Mouse (Mus musculus): Measurements from ENCODE around the gene L3mbtl3. TPM values are rescaled to one million over a fixed set of nuclear protein-coding genes. Genes with fewer than 3 reads are reported as not detected.
A peak's percentile ranks its signal among the peaks of the same experiment; 100 is the strongest.

L3mbtl3 gene
- 10 to 100 TPM; 11.4 to 11.8 TPM for total RNA-seq (2021)

GRCm38 (mm10) chr10:26375790-26376545 lies at the start of gene L3mbtl3:
Gene L3mbtl3, minus strand, starts transcription at chr10:26375971.
- DNase-seq, result peak; percentile 89

GRCm38 (mm10) chr10:26421168-26421567 lies 45.4 kb upstream of the L3mbtl3 start:
- DNase-seq, result no peak

GRCm38 (mm10) chr10:26388656-26389055 lies 12.9 kb upstream of the L3mbtl3 start:
- DNase-seq, result no peak

- no peak for DNase-seq
Observed at GRCm38 (mm10) chr10:26377332-26377602, 1.5 kb upstream of the L3mbtl3 start.

GRCm38 (mm10) chr10:26376546-26377331 lies 968 bp upstream of the L3mbtl3 start:
- no peak for DNase-seq

GRCm38 (mm10) chr10:26375351-26375751 lies 420 bp downstream of the L3mbtl3 start:
- DNase-seq, result peak; percentile 20

- peak; percentile 61 for DNase-seq
Observed at GRCm38 (mm10) chr10:26374436-26375311, 1.1 kb downstream of the L3mbtl3 start.

GRCm38 (mm10) chr10:26373951-26374435 lies 1.8 kb downstream of the L3mbtl3 start:
- peak; percentile 73 for DNase-seq

GRCm38 (mm10) chr10:26372940-26373931 lies 2.5 kb downstream of the L3mbtl3 start:
- DNase-seq, result peak; percentile 86

GRCm38 (mm10) chr10:26371416-26371815 lies 4.4 kb downstream of the L3mbtl3 start:
- DNase-seq, result peak; percentile 13

GRCm38 (mm10) chr10:26364942-26365341 lies 10.8 kb downstream of the L3mbtl3 start:
- DNase-seq, result no peak

- DNase-seq, result no peak
Observed at GRCm38 (mm10) chr10:26364326-26364856, 11.4 kb downstream of the L3mbtl3 start.

- no peak for DNase-seq
Observed at GRCm38 (mm10) chr10:26363605-26364004, 12.2 kb downstream of the L3mbtl3 start.

GRCm38 (mm10) chr10:26358798-26359197 lies 17.0 kb downstream of the L3mbtl3 start:
- no peak for DNase-seq

- no peak for DNase-seq
Observed at GRCm38 (mm10) chr10:26358231-26358630, 17.5 kb downstream of the L3mbtl3 start.

GRCm38 (mm10) chr10:26353781-26354180 lies 22.0 kb downstream of the L3mbtl3 start:
- DNase-seq, result no peak

GRCm38 (mm10) chr10:26351129-26351738 lies 24.5 kb downstream of the L3mbtl3 start:
- no peak for DNase-seq

- DNase-seq, result no peak
Observed at GRCm38 (mm10) chr10:26350153-26350552, 25.6 kb downstream of the L3mbtl3 start.

- no peak for DNase-seq
Observed at GRCm38 (mm10) chr10:26347614-26348013, 28.2 kb downstream of the L3mbtl3 start.

- no peak for DNase-seq
Observed at GRCm38 (mm10) chr10:26345879-26346278, 29.9 kb downstream of the L3mbtl3 start.

All from heart, postnatal 4 days (tissue).